Mouse (Mus musculus) forebrain, embryonic 16.5 days (tissue): ENCODE data around the gene Spag7. TPM values are rescaled to one million over a fixed set of nuclear protein-coding genes. Genes with fewer than 3 reads are reported as not detected.
A peak's percentile ranks its signal among the peaks of the same experiment; 100 is the strongest.

ENCODE experiments used
- ATAC-seq: fragments of 200-750 bp; cut with Nextera tagmentation; 2 replicates; pipeline ENCODE4 v1.8.0; 2017; ENCODE audit warnings: mild to moderate bottlenecking, moderate library complexity
- H3K27ac ChIP-seq: fragments of 300-500 bp; sonication (generic); 2 replicates; pipeline ENCODE4 v1.5.1; 2014; ENCODE audit warnings: low read length, control low read depth
- H3K27me3 ChIP-seq: fragments of 300-500 bp; sonication (generic); replicated peaks from 2 replicates; pipeline ENCODE4 v1.6.1; 2014; ENCODE audit warnings: low read length; ENCODE audit not compliant: control insufficient read depth, insufficient read depth
- H3K36me3 ChIP-seq: fragments of 300-500 bp; sonication (generic); 2 replicates; pipeline ENCODE4 v1.6.1; 2014; ENCODE audit not compliant: control insufficient read depth, insufficient read depth
- H3K4me1 ChIP-seq: fragments of 300-500 bp; sonication (generic); replicated peaks from 2 replicates; pipeline ENCODE4 v1.6.1; 2014; ENCODE audit warnings: low read length; ENCODE audit not compliant: control insufficient read depth, insufficient read depth
- H3K4me2 ChIP-seq: fragments of 300-500 bp; sonication (generic); 2 replicates; pipeline ENCODE4 v1.6.1; 2014; ENCODE audit warnings: mild to moderate bottlenecking, low read length, control low read depth
- H3K4me3 ChIP-seq: fragments of 300-500 bp; sonication (generic); replicated peaks from 2 replicates; pipeline ENCODE4 v1.5.1; 2014; ENCODE audit warnings: mild to moderate bottlenecking, low read length, control low read depth
- H3K9ac ChIP-seq: fragments of 300-500 bp; sonication (generic); replicated peaks from 2 replicates; pipeline ENCODE4 v1.6.1; 2014; ENCODE audit warnings: low read depth, low read length, control low read depth
- H3K9me3 ChIP-seq: fragments of 300-500 bp; sonication (generic); 2 replicates; pipeline ENCODE4 v1.6.1; 2016; ENCODE audit warnings: low read length; ENCODE audit not compliant: control insufficient read depth
- WGBS: fragments of 180-500 bp; shearing (Covaris S2); extraction: QIAGEN DNeasy Blood & Tissue Kit; methylation state at CpG from one replicate; pipeline ENCODE4 v1.1.7; 2014; 5-methylcytosine and 5-hydroxymethylcytosine counted together
- polyA plus RNA-seq: library from polyadenylated mRNA; unstranded; fragments of >200 nt; fragmentation: Nextera tagmentation; extraction: Ambion mirVana; gene quantifications from 2 replicates; pipeline ENCODE4 v1.2.1, GENCODE M21; 2015

The Spag7 gene
- 119 and 146 TPM in 2 replicates for polyA plus RNA-seq

DNA sequence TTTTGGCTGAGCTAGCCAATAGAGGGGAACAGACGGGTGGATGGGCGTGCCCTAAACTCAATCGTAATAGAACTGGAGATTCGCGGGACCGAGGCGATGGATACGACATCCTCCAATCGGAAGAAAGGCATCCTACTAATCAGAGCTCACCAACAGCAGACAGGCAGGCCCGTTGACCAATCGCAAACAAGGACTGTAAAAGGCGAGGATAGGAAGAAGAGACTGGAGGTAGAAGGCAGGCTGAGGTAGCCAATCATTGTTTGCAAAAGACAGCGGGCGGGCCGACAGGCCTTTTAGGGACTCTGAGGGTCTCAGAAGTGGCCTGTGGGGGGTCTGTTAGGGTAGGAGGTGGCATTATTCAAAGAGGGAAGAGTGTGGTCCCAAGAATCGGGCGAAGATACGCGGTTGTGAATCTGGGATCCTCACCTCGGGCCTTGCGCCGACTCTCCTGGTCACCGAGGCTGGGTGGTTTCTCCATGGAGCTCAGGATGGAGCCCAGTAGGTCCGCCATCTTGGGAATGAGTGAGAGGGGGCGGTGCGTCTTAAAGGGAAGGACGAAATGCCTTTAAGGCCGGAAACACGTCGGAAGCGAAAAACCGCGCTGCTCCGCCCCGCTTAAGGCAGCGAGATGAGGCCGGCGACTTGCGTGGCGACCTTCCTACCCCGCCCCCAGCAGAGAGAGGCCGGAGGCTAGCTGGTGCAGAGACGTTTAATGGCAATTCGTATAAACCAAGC is at the start of gene Spag7:
Gene Spag7 (minus strand): TSS at position 646 of the 735 bp plus-strand sequence.
- Histone ChIP-seq H3K4me2 (peak within 1 kb of the TSS; percentile 85), H3K4me3 (peak within 1 kb of the TSS; percentile 66), H3K4me1 (peaks cover 24% of the 10 kb centered on the region), H3K36me3 (peaks cover 12% of the 10 kb centered on the region), H3K27ac (peak within 1 kb of the TSS; percentile 97), H3K27me3 (no peaks in the 10 kb centered on the region), H3K9ac (peak within 1 kb of the TSS; percentile 63), H3K9me3 (no peaks in the 10 kb centered on the region)
- under 1% methylated on average over 44 of the region's 44 CpGs for WGBS
- peak; percentile 97 for ATAC-seq

- no peaks in the 10 kb centered on the region for H3K27me3 ChIP-seq
- ATAC-seq: no peak
- 0 out of 2 replicates have a peak, but pooled peaks cover 6% of the 10 kb centered on the region for H3K36me3 ChIP-seq
- H3K4me1 ChIP-seq: no peaks in the 10 kb centered on the region
- H3K9ac ChIP-seq: no peak overlapping the region
- H3K9me3 ChIP-seq: no peaks in the 10 kb centered on the region
- 85% methylated on average over 5 of the region's 5 CpGs for WGBS
- H3K4me2 ChIP-seq: no peak overlapping the region
- H3K4me3 ChIP-seq: no peak overlapping the region
- no peak overlapping the region for H3K27ac ChIP-seq
Measured at GRCm38 (mm10) chr11:70718481-70718880, 49.3 kb upstream of the Spag7 start.

GRCm38 (mm10) chr11:70715832-70716231 is 46.6 kb upstream of the Spag7 start:
- H3K4me1 ChIP-seq: no peaks in the 10 kb centered on the region
- H3K27me3 ChIP-seq: no peaks in the 10 kb centered on the region
- H3K27ac ChIP-seq: no peak overlapping the region
- H3K9me3 ChIP-seq: no peaks in the 10 kb centered on the region
- no peak overlapping the region for H3K4me3 ChIP-seq
- WGBS: 94% methylated on average over 6 of the region's 6 CpGs
- 0 out of 2 replicates have a peak, but pooled peaks cover 6% of the 10 kb centered on the region for H3K36me3 ChIP-seq
- no peak overlapping the region for H3K9ac ChIP-seq
- ATAC-seq: no peak
- H3K4me2 ChIP-seq: no peak overlapping the region

DNA sequence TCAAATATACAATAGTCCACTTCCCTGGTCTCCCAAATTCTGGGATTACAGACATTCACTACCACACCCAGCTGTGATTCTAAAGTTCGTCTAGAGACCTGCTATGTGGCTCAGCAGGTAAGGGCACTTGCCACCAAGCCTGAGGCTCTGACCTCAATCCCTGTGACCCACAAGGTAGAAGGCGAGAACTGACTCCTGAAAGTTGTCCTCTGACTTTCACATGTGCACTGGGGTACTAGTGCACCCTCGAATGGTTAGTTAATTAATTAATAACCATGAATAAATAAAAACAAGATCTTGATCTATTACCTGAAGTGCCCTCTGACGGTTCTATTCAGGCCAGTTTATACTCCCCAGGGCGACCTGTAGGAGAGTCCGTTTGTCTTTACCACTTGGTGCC is 44.0 kb upstream of the Spag7 start:
- 88% methylated on average over 6 of the region's 6 CpGs for WGBS
- H3K36me3 ChIP-seq: peaks cover 7% of the 10 kb centered on the region; the same call in 1 of the 2 replicates
- H3K4me2 ChIP-seq: no peak overlapping the region

GRCm38 (mm10) chr11:70711026-70711425 is 41.8 kb upstream of the Spag7 start:
- H3K9me3 ChIP-seq: no peaks in the 10 kb centered on the region
- H3K4me3 ChIP-seq: no peak overlapping the region
- ATAC-seq: no peak
- 93% methylated on average over 10 of the region's 10 CpGs for WGBS
- no peaks in the 10 kb centered on the region for H3K27me3 ChIP-seq
- peaks cover 15% of the 10 kb centered on the region for H3K36me3 ChIP-seq
- no peak overlapping the region for H3K27ac ChIP-seq
- H3K4me2 ChIP-seq: no peak overlapping the region
- H3K9ac ChIP-seq: no peak overlapping the region
- H3K4me1 ChIP-seq: no peaks in the 10 kb centered on the region

More for the DNA sequence above, 44.0 kb upstream of the Spag7 start:
- Histone ChIP-seq H3K27me3 (no peaks in the 10 kb centered on the region), H3K9ac (no peak overlapping the region), H3K27ac (no peak overlapping the region), H3K9me3 (no peaks in the 10 kb centered on the region), H3K4me1 (no peaks in the 10 kb centered on the region), H3K4me3 (no peak overlapping the region)
- ATAC-seq: no peak

DNA sequence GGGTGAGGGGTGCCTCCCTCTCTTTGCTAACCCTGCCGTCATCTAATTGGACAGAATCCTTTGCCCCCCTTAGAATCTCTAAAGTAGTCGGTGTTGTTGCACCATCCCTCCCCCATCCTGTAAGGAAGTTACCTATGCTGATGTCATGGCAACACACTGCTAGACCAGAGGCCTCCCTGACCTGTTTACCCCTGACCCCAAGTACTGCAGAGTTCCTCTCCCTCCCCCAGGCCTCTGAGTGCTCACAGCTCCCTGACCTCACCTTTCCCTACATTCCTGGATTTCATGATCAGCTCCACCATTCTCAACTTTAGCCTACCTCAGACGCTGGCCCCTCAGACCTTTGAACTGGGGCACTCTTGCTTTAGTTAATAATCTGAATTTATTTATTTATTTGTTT is 36.9 kb upstream of the Spag7 start:
- Histone ChIP-seq H3K4me1 (peaks cover 13% of the 10 kb centered on the region), H3K27me3 (no peaks in the 10 kb centered on the region), H3K4me3 (no peak overlapping the region), H3K9ac (no peak overlapping the region), H3K36me3 (peaks cover 27% of the 10 kb centered on the region), H3K27ac (no peak overlapping the region), H3K9me3 (no peaks in the 10 kb centered on the region), H3K4me2 (no peak overlapping the region)
- ATAC-seq: no peak
- WGBS: 89% methylated on average over 3 of the region's 3 CpGs

- no peak for ATAC-seq
- Histone ChIP-seq H3K27me3 (no peaks in the 10 kb centered on the region), H3K4me1 (peaks cover 22% of the 10 kb centered on the region), H3K9ac (no peak overlapping the region), H3K9me3 (no peaks in the 10 kb centered on the region), H3K36me3 (peaks cover 22% of the 10 kb centered on the region), H3K27ac (no peak overlapping the region), H3K4me3 (no peak overlapping the region), H3K4me2 (no peak overlapping the region)
- WGBS: 80% methylated on average over 6 of the region's 6 CpGs
Measured at GRCm38 (mm10) chr11:70702781-70703180, 33.6 kb upstream of the Spag7 start.

- H3K27me3 ChIP-seq: no peaks in the 10 kb centered on the region
- no peak for ATAC-seq
- no peak overlapping the region for H3K4me2 ChIP-seq
- H3K9me3 ChIP-seq: no peaks in the 10 kb centered on the region
- WGBS: 85% methylated on average over 6 of the region's 6 CpGs
- H3K4me3 ChIP-seq: no peak overlapping the region
- peaks cover 17% of the 10 kb centered on the region for H3K36me3 ChIP-seq
- H3K9ac ChIP-seq: no peak overlapping the region; the same call in 1 of the 2 replicates
- no peak overlapping the region for H3K27ac ChIP-seq
- H3K4me1 ChIP-seq: peaks cover 22% of the 10 kb centered on the region
Measured at GRCm38 (mm10) chr11:70701984-70702733, 32.9 kb upstream of the Spag7 start.

DNA sequence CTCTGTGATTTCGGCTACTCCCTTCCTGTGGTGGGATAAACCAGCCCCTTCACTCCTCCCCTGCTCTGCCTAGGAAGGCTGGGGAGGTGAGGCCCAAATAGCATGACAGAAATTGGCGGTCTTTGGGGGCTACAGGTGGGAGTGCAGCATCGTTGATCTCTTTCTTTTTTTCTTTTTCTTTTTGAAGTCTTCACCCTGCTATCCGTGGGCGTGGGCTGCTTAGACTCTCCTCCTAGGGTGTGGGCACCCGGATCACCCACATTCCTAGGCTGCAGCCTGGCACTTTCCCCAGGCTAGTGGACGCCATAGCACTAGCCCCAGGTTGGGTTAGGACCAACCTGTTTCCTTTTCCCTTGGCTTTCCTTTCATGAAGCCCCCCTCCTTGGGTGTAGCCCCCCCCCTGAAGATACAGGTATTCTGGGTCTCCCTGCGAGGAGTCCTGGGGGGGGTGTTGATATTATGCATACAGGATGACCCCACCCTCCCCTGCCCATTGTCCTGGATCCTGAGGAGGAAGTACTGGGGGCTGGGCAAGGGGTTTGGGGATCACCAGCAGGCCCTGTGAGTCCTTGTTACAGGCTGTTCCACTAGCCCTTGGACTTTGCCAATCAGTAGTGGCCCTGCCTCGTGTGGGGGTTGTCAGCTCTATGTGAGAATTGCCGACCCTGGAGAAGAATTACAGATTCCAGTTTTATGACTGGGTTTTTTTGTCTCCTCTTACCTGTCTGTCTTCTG is 32.2 kb upstream of the Spag7 start:
- H3K27ac ChIP-seq: no peak overlapping the region

More for the DNA sequence above, 32.2 kb upstream of the Spag7 start:
- peak overlapping the region; percentile 85 for H3K9ac ChIP-seq
- WGBS: 11% methylated on average over 10 of the region's 10 CpGs
- peak overlapping the region; percentile 68 for H3K4me2 ChIP-seq
- no peaks in the 10 kb centered on the region for H3K9me3 ChIP-seq
- H3K4me3 ChIP-seq: peak overlapping the region; percentile 91
- H3K4me1 ChIP-seq: peaks cover 22% of the 10 kb centered on the region
- no peaks in the 10 kb centered on the region for H3K27me3 ChIP-seq
- ATAC-seq: peak; percentile 6; the same call in 1 of the 2 replicates
- peaks cover 12% of the 10 kb centered on the region for H3K36me3 ChIP-seq
